Mouse (Mus musculus): ENCODE data around the gene Dgat2.

- no peak for TF ChIP-seq RAD21 (IDR thresholded peaks at IDR 0.05; ENCODE audit: low read depth, low read length)
- TF ChIP-seq USF1 (IDR thresholded peaks at IDR 0.05; ENCODE audit: low read depth, low read length), result no peak
- TF ChIP-seq EP300 (IDR thresholded peaks at IDR 0.05; ENCODE audit: low read length), result no peak
- no peak for TF ChIP-seq E2F4 (IDR thresholded peaks at IDR 0.05; ENCODE audit: insufficient replicate concordance, low read depth, low read length)
- TF ChIP-seq JUND (conservative IDR thresholded peaks at IDR 0.05; ENCODE audit: low read depth, low read length), result no peak
- TF ChIP-seq SMC3 (IDR thresholded peaks at IDR 0.05; ENCODE audit: low read depth, low read length), result no peak
- TF ChIP-seq ELF1 (IDR thresholded peaks at IDR 0.05; ENCODE audit: low read depth, low read length), result no peak
- TF ChIP-seq CTCF (conservative IDR thresholded peaks at IDR 0.05 in 1 of 2, IDR thresholded peaks at IDR 0.05 in 1 of 2; ENCODE audit: low read depth in 2 of 2, low read length in 2 of 2), result no peak
- no peak for TF ChIP-seq POLR2A (IDR thresholded peaks at IDR 0.05; ENCODE audit: low read depth, low read length)
- no peak for TF ChIP-seq BHLHE40 (IDR thresholded peaks at IDR 0.05; ENCODE audit: low read depth, low read length)
- no peak for TF ChIP-seq SIN3A (IDR thresholded peaks at IDR 0.05; ENCODE audit: low read length)
- TF ChIP-seq MXI1 (IDR thresholded peaks at IDR 0.05; ENCODE audit: low read depth, low read length), result no peak
Observed at GRCm38 (mm10) chr7:99227267-99227666, 44.7 kb upstream of the Dgat2 start.

All from CH12.LX (cell line).